Mouse (Mus musculus): ENCODE data around the gene Sept9. TPM values are rescaled to one million over a fixed set of nuclear protein-coding genes. Genes with fewer than 3 reads are reported as not detected.
"Not testable (repeated sequence)": the region's sequence is repeated elsewhere in the genome, so short reads cannot be mapped to it uniquely, and the experiment has no call there.

Gene Sept9
- total RNA-seq, 2 experiments from 2014 or later: 94.9 to 103 TPM

DNA sequence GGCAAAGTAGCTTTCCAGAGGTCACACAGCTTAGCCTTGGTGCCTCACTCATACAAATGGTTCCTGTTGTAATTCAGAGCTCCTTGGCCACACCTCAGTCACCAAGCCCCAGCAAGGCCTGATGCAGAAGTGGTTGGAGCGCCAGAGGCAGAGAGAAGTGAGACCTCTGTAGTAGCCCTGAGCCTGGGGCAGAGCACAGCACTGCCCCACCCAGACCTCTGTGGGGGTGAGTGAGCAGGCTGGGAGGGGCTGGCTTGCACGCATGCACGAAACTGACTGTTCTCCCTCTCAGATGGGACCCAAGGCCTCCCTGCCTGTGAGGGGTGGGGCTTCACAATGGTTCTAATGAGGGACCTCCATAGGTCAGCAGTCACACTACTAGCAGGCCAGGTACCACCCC is 121.0 kb downstream of the Sept9 start:
- intact Hi-C loops (cut with DNase I): no loop called here
- no peak for DNase-seq

DNA sequence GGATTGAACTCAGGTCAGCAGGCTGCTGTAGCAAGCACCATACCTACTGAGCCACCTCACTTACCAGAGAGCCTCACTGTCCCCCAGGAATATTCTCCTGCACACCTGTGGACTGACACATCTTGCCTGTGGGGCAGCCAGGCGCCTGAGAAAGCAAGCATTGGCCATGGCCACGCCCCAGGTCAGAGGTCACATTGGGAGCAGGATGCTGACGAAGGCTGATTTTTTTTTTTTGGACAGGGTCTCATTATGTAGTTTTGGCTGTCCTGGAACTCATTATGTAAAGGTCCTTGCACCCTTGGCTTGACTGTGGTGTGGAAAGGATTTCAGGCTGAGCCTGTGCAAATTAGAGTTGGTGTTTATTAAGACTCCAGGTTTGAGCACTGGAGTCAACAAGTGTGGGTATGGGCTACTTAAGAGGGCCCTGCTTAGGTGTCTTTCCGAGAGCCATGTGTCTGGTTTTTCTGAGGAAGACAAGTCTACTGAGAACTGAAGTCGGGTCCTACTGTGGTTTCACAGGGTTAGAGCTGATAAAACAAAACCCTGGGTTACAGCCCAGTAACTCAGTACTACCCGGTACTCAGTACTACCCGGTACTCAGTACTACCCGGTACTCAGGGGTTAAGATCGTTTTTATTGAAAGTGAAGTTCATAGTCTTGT is 122.0 kb downstream of the Sept9 start:
- intact Hi-C loops (cut with DNase I): no loop called here
- DNase-seq: no peak

DNA sequence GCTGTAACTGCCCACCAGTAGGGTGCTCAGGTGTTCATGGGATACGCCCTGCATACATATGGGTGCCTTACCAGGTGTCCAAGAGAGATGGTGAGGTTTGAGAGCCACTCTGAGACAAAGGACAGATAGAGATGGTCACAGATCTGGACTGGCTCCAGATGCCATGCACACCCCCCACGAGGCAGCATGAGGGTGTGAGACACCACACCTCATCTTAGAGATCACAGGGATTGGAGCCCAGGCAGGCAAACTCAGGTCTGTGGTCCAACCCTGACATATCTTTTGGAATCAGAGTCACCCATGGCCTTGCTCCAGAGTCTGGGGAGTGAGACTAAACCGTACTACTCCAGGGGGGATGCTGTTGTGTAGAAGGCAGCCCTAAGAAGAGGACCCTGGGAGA is 122.8 kb downstream of the Sept9 start:
- intact Hi-C loops (cut with DNase I): no loop called here
- no peak for DNase-seq

DNA sequence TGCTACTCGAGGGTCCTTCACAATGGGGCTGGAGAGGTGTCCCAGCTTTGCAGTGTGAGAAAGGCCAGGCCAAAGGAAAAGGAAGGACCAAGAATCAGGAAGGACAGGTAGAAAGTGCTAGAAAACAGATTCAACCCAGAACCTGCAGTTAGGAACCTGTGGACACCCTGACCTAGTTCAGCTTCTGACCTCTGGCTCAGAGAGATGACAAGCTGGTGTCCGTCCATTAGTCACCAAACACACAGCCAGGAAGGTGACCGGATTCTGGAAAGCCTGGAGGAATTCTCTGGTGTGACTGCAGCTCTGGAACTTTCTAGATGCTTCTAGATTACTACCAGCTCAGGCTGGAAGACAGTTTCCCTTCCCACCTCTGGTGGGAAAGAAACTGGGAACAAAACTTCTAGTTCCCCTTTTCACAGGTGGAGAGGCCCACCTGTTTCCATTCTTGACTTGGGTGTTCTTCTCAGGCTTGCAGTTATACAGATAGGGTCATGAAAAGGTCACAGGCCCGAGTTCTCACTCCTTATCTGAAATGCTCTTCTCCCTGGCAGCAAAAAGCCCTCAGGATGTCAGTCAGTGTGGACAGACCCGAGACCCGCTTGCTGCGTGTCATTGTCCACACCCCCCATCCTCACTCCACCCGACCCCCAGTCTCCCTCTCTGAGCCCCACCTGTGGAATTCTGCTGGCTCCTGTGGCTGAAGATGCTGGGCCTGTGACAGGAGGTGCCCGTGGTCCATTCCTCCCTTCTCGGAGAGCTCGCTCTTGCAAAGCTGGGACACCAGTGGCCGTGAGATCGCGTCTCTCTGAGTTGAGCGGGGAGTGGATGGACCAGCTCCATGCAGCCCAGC is 123.5 kb downstream of the Sept9 start:
- DNase-seq: no peak
- intact Hi-C loops (cut with DNase I): no loop called here

DNA sequence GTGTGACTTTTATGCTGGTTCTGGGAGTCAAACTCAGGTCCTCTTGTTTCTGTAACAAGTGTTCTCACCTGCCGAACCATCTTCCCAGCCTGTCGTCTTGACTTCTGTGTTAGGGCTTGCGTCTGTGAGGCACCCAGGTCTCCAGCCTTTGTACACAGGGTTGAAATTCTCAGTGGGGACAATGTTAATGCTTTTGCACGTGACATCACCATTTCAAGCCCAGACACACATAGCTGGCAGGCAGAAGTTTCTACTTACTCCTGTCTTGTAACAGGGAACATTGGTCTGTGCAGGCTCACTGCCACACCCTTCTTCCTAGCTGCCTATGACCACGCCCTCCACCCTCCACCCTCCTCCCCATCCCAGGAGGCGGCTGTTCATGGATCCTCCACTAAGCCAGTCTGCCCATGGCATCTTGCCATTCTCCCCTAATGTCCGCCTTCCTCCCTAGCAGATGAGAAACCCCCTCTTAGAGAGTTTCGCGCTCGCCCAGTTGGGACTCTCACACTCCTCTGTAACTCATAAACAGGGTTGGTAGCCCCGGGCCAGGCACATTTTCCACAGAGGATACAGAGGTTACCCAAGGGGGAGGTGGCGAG is 124.6 kb downstream of the Sept9 start:
- intact Hi-C loops (cut with DNase I): no loop called here
- DNase-seq: no peak

GRCm38 (mm10) chr11:117324718-117325117 is 125.3 kb downstream of the Sept9 start:
- intact Hi-C loops (cut with DNase I): not testable (repeated sequence)

GRCm38 (mm10) chr11:117325131-117325467 is 125.6 kb downstream of the Sept9 start:
- intact Hi-C loops (cut with DNase I): no loop called here
- DNase-seq: no peak

More at GRCm38 (mm10) chr11:117324718-117325117, 125.3 kb downstream of the Sept9 start:
- not testable (repeated sequence) for DNase-seq

GRCm38 (mm10) chr11:117325468-117326139 is 126.1 kb downstream of the Sept9 start:
- intact Hi-C loops (cut with DNase I): no loop called here

GRCm38 (mm10) chr11:117326140-117326725 is 126.8 kb downstream of the Sept9 start:
- DNase-seq: no peak
- intact Hi-C loops (cut with DNase I): no loop called here

More at GRCm38 (mm10) chr11:117325468-117326139, 126.1 kb downstream of the Sept9 start:
- no peak for DNase-seq

DNA sequence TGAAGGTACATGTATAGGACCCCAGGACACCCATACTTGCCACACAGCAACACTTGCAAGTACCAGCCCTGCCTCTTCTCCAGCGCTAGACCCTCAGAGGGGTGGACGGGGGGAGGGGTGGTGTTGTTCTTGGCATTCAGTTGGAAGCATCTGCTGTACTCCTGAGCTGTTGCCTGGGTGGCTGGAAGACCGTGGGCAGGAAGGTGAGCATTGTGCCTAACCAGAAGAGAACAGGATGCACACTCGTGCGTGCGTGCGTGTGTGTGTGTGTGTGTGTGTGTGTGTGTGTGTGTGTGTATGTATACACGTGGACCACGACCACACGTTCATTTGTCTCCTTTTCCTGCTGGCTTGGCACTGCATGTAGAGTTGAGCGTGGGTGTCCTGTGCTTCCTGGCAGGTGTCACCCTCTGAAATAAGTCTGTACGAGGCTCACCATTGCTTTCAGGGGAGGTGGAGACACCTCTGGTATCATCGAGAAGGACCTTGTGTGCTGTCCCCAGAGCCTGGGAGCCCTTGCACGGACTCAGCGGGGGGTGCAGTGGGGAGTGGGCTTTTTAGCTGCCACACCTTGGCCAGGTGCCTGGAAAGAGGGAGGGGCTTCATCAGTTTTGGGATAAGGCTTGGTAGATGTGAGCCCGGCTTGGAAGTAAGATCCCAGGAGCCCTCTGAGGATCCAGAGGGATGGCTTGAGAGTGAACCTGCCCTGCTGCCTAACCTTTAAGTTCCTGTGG is 127.6 kb downstream of the Sept9 start:
- intact Hi-C loops (cut with DNase I): no loop called here

DNA sequence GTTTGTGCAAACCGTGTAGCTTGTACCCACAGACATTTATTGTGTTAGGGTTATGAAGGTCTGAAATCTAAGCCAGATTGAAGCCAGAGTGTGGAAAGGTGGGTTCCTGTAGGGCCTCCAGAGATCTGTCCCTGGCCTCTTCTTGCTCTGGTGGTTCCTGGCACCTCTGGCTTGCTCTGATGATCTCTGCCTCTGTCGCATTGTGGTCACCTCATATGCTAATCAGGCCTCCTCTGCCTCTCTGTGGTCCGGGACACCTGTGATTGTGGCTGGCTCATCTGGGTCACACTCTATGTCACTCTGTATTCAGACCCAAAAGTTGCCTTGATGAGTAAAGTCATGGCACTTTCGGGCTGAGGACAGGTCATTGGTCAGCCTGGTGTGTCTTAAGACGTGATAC is 128.2 kb downstream of the Sept9 start:
- intact Hi-C loops (cut with DNase I): no loop called here
- DNase-seq: no peak

More for the DNA sequence above, 127.6 kb downstream of the Sept9 start:
- DNase-seq: peak; percentile 87

- DNase-seq: no peak
- intact Hi-C loops (cut with DNase I): no loop called here
Measured at GRCm38 (mm10) chr11:117330076-117330950, 130.9 kb downstream of the Sept9 start.

DNA sequence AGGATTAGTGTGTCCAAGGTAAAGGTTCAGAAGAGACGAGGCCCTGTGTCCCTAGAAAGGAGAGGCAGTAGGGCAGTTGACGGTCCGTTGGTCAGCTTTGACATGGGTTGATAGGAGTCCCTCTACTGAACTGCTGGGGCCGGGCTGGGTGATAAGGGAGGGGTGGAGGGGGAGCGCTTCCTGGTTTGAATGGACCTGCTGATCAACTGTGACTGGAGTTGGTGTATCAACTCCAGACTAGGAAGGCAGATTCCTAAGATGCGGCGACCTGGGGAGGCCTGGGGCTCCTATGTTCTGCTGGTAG is 131.4 kb downstream of the Sept9 start:
- no peak for DNase-seq
- intact Hi-C loops (cut with DNase I): no loop called here

GRCm38 (mm10) chr11:117331361-117332241 is 132.1 kb downstream of the Sept9 start:
- DNase-seq: peak; percentile 65
- intact Hi-C loops (cut with DNase I): no loop called here

DNA sequence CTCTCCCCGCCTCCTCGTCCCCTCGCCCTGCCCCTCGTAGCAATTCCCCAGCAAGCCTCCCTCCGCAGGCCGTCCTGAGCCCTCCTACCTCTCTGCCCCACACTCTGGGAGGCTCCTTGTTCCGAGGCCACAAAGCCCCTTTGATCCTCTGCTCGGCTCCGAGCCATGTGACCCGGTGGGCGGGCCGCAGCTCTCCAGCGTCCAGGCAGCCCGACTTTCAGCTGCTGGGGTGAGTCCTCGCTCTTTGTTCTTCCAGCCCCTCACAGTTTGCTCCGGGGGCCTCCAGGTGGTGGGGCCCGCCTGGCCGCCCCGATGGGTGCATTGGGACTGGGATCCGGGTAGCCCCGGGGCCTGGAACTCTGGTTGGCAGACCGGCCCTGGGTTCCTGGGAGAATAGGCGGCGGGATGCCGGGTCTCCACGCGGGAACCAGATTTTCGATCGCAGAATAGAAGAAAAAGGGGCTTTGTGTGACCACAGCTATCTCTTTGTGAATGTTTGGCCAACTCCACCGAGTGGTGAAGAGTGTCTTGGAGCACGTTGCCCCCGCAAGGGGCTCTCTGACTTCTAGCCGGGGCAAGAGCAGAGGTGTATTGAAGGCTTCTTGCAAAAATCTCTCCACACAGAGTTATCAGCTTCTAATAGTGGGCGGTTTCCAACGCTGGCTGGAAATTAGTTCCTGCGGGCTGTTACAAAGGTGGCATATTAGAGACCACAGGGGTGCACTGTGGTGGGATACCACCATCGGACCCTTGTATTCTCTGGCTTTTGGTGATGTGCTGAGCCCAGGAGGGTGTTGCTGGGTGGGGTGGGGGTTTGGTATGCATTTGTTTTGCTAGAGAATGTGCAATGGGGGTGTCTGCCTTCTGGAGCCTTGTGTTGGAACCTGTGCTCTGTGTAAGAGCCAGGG is 133.0 kb downstream of the Sept9 start:
- intact Hi-C loops (cut with DNase I): no loop called here
- peak; percentile 86 for DNase-seq

DNA sequence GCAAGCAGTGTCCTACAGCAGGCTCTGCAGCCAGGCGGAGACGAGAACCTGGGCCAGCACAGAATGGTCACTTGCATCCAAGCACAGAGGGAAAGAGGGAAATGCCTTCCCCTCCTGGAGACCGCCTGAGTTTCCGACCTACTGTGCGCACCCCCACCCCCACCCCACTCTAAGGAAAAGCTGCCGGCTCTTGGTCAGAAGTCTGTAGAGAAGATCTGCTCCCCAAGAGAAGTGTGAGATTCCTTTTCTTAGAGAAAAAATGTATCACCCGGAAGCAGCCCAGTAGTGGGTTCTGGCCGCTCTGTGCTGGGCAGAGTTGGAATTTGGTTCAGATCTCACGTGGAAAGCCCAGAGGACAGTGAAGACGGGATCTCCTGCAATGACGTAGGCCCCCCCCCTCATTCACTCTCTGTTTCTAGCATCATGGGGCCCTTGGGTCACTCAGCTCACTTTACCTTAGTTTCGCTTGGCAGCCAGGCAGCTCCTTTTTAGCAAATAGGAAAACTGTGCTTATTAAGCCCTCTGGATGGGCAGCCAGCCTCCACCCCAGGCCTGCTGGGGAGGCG is 133.8 kb downstream of the Sept9 start:
- intact Hi-C loops (cut with DNase I): no loop called here
- DNase-seq: no peak

DNA sequence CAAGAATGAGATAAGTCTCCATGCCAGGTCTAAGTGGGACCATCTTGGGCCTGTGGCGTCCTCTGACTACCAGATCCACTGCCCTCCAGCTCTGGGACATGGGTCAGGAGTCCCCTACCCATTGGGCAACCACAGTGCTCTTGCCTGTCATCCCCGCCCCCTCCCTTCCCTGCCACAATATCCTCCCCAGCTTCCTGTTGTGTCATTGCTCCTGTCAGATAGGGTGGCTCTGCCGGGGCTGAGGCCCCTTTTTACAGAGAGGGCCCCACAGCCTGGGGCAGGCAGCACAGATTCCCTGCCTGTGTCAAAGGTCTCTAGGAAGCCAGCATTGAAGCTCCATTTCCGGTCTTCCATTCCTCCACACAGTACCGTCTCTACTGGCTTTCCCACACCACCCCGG is 134.6 kb downstream of the Sept9 start:
- no peak for DNase-seq
- intact Hi-C loops (cut with DNase I): no loop called here
